Mouse (Mus musculus) brain, adult 2 months (tissue): ENCODE data around the gene Prox2.

Experiments used
- DNase-seq: peaks from one replicate; pipeline ENCODE4 v3.0.0; 2011; ENCODE audit warnings: low read depth, low spot score

Prox2 gene

DNA sequence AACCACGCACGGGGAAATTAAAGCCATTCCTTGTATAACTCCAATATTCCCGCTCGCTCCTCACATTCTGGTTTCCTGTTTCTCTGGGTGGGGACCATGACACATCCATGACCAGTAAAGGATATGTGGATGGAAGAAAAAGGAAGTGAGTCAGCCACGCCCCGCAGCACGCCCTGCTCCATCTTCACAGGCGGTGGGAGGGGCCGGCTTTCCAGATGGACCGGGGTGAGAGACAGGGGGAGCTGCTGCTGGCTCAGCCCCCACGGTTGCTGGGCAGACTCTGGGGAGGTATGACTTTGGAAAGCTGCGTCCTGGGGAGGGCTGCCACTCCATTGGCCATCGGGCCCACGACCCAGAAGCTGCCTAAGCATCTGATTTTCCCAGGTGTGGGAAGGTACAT lies 16.5 kb downstream of the Prox2 start:
- DNase-seq, result peak; percentile 66

DNA sequence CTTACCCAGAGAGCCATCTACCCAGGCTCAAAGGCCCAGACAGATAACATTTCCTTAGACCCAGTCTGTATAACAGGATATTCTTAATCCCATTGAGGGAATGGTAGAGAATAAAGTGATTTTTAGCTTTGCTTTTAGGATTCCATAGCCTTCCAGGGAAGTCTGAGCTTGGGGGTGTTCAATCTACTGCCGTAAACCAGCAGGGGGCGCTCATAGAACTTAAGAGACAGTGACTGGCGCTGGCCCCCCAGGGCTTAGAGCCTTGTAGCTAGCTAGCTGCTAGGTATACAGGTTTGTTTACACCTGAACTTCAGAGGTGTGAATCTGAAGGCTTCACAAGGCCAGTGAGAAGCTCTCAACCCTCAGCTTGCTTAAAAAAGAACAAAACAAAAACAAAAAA lies 18.3 kb downstream of the Prox2 start:
- DNase-seq, result peak; percentile 88

DNA sequence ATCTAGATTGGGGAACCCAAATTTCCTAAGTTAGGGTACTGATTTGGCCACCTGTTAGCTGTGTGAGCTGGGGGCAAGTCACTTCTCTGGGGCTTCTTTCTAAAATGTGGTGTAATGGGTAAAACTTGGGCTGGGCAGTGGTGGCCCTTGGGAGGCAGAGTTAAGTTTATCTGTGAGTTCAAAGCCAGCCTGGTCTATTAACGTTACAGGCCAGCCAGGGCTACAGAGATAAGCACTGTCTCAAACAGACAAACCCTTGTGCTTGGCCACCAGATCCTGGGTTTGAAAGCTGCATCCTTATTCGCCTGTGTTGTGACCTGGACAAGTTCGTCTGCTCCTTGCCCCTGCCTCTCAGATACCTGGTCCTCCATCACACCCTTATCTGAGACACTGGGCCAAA lies 19.4 kb downstream of the Prox2 start:
- DNase-seq, result no peak

DNA sequence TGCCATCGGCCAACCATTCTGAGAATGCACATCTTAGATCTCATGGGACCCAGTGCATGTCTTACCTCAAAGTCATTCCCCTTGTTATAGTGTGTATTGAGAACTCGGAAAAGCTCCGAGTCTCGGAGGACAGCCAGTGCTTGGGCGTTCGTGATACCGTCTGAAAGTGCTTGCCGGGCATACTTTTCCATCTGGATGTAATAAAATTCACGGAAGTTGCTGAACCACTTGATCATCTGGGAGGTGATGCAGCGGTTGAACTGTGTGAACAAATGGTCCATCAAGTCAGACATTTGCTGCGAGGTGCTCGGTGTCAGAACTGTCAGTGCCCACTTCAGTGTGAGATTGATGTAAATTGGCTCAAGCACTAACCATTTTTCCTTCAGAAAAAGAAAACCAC lies 22.7 kb downstream of the Prox2 start:
- DNase-seq, result no peak

DNA sequence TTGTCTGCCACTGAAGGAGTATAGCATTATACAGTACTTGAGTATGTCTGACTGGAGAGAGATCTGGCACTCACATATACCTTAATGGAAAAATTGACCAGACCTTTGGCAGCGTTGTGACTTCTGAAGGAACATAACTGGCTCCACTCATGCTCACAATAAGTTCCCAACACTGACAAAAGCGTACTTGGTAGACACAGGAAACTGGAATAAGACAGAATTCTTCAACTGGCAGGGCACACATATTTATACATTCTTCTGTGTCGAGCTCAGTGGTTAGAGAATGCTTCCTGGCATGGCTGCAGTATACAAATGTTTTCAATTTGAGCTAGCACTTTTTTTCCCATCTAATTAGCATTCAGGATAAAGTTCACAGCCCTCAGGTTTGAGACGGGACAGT lies 25.6 kb downstream of the Prox2 start:
- no peak for DNase-seq

DNA sequence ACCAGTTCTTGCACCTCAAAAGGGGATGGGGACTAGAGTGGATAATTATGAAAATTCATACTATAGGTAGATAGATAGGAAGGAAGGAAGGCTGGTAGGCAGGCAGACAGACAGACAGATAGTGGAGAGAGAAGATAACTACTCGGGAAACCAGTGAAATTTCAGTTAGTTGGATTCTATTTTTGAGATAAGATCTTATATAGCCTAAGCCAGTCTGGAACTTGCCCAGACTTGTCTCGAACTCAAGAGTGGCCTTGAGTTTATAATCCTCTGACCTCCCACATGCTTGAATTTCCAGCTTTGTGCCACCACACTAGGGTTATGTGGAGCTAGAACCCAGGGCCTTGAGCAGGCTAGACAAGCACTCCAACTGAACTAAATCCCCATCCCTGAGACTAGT lies 26.3 kb downstream of the Prox2 start:
- no peak for DNase-seq

DNA sequence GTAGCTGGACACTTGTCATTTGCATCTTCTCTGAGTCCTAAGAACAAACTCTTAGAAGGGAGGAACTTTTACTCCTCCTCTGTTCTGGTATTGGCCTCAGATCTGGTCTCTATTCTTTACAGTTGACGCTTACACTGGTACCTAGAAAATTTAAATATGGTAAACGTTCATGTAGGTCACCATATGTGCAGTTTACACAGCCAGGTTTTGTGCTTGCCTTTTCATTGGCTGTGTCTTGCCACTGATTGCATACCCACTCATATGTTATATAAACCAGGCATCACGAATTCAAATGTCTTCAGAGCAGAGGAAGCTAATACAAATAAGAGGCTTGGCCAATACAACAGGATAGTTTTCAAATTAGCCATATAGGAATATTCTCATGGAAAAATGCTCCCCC lies 33.5 kb downstream of the Prox2 start:
- DNase-seq, result peak; percentile 71

DNA sequence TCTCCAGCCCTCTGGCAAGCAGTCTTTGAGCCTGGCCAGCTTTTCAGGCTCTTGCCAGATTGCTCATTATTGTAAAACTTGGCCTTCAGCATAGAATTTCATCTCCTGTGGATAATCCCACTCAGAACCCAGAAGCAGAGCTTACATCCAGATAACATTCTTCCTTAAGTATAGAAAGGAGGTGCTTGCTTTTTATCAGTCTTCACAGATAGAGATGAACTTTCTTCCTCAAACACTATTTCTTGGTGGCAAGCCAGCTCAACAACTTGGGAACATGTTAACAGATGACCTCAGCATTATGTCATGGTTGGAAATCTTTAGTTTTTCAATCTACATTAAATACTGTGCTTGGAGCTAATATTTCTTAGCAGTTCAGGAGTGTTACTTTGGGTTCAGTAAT lies 39.5 kb downstream of the Prox2 start:
- DNase-seq, result no peak

DNA sequence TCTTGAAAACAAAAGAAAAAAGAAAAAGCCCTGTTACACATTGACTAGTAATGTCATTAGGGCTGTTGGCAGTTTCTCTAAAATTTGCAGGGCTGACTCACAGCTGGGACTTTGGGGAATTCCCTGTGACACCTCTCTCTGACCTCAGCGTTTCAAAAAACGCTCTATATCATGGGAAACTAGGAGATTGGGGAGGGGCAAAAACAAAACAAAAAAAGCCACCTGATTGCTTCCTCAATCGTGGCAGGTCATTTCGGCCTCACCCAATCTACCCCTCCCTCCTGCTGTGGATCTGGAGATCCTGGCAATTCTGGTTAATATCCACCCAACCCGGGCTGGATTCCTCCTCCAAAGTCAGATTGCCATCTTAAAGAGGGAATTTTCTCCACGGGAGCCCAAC lies 59.3 kb downstream of the Prox2 start:
- no peak for DNase-seq
